Mouse (Mus musculus) hindbrain, embryonic 10.5 days (tissue): ENCODE data around the gene Ern1. TPM values are rescaled to one million over a fixed set of nuclear protein-coding genes. Genes with fewer than 3 reads are reported as not detected.

ENCODE experiments used
- DNase-seq: peaks from one replicate; pipeline ENCODE4 v3.0.0-alpha.2; 2017; ENCODE audit warnings: low spot score
- H3K27ac ChIP-seq: fragments of 300-500 bp; sonication (generic); 2 replicates; pipeline ENCODE4 v1.5.1; 2016; ENCODE audit warnings: mild to moderate bottlenecking, moderate library complexity
- H3K27me3 ChIP-seq: fragments of 300-500 bp; sonication (generic); 2 replicates; pipeline ENCODE4 v1.6.1; 2016; ENCODE audit warnings: mild to moderate bottlenecking; ENCODE audit not compliant: poor library complexity, insufficient read depth, severe bottlenecking
- H3K36me3 ChIP-seq: fragments of 300-500 bp; sonication (generic); 2 replicates; pipeline ENCODE4 v1.6.1; 2016; ENCODE audit warnings: mild to moderate bottlenecking, moderate library complexity
- H3K4me1 ChIP-seq: fragments of 300-500 bp; sonication (generic); replicated peaks from 2 replicates; pipeline ENCODE4 v1.6.1; 2016; ENCODE audit warnings: mild to moderate bottlenecking
- H3K4me3 ChIP-seq: fragments of 300-500 bp; sonication (generic); 2 replicates; pipeline ENCODE4 v1.5.1; 2016; ENCODE audit warnings: mild to moderate bottlenecking, moderate library complexity
- H3K9me3 ChIP-seq: fragments of 300-500 bp; sonication (generic); 2 replicates; pipeline ENCODE4 v1.6.1; 2016; ENCODE audit warnings: mild to moderate bottlenecking, moderate library complexity
- WGBS: fragments of 180-500 bp; shearing (Covaris S2); methylation state at CpG from one replicate; pipeline ENCODE4 v1.1.7; 2016; 5-methylcytosine and 5-hydroxymethylcytosine counted together
- polyA plus RNA-seq: library from polyadenylated mRNA; unstranded; fragments of >200 nt; fragmentation: Nextera tagmentation; extraction: Ambion mirVana; gene quantifications from 2 replicates; pipeline ENCODE4 v1.2.1, GENCODE M21; 2016

Gene Ern1
- polyA plus RNA-seq, 1 experiment from 2014 or later: 7.1 TPM

GRCm38 (mm10) chr11:106355382-106356128 is 132.1 kb downstream of the Ern1 start:
- WGBS: 74% methylated on average over 19 of the region's 19 CpGs
- no peaks in the 10 kb centered on the region for H3K36me3 ChIP-seq
- H3K4me3 ChIP-seq: no peak overlapping the region
- no peak overlapping the region for H3K27ac ChIP-seq
- H3K27me3 ChIP-seq: no peaks in the 10 kb centered on the region
- H3K4me1 ChIP-seq: peaks cover 23% of the 10 kb centered on the region
- no peaks in the 10 kb centered on the region for H3K9me3 ChIP-seq
- no peak for DNase-seq

DNA sequence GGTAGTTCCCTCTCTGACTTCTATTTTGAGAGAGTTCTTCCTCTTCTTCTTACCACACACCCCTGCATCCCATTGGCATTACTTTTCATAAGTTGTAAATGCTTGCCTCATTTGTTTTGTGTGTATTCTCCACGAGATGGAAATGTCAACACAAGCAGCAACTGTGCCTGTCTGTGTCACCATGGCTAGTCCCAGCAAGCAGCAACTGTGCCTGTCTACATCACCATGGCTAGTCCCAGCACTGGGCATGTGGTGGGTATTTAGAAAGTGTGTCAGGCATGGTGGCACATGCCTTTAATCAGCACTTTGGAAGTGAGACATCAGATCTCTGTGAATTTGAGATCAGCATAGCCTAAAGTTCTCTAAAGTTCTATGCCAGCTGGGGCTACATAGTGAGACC is 133.5 kb downstream of the Ern1 start:
- WGBS: 59% methylated on average over 1 of the region's 1 CpGs
- Histone ChIP-seq H3K4me3 (no peak overlapping the region), H3K9me3 (no peaks in the 10 kb centered on the region), H3K27me3 (no peaks in the 10 kb centered on the region), H3K27ac (no peak overlapping the region), H3K4me1 (peaks cover 23% of the 10 kb centered on the region), H3K36me3 (no peaks in the 10 kb centered on the region)
- no peak for DNase-seq

- 88% methylated on average over 12 of the region's 12 CpGs for WGBS
- no peak within 1 kb of the TSS for H3K27ac ChIP-seq
- H3K9me3 ChIP-seq: no peaks in the 10 kb centered on the region
- H3K36me3 ChIP-seq: no peaks in the 10 kb centered on the region
- no peak within 1 kb of the TSS for H3K4me3 ChIP-seq
- H3K4me1 ChIP-seq: peaks cover 23% of the 10 kb centered on the region
- no peaks in the 10 kb centered on the region for H3K27me3 ChIP-seq
- no peak for DNase-seq
These were observed 134.5 kb downstream of the Ern1 start, which contains the start of gene Scn4a for GRCm38 (mm10) chr11:106353188-106353587. TSS of gene Scn4a (minus strand) at chr11:106353288.

DNA sequence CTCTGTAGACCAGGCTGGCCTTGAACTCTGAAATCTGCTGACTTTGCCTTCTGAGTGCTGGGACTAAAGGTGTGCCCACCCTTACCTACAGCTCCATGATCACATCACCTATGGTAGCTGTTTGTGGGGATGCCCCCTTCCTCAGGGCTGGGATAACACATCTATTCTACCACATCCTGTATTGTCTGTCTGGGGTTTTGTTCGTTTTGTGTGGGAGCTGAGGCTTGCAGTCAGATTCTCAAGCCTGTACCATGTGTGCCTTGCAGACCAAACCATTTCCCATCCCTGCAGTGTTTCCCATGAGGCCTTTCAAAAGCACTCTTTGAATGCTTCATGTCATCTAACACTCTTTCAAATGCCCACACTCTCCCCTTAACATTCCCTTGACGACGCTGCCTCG is 135.7 kb downstream of the Ern1 start:
- Histone ChIP-seq H3K36me3 (no peaks in the 10 kb centered on the region), H3K27ac (no peak overlapping the region), H3K27me3 (no peaks in the 10 kb centered on the region), H3K9me3 (no peaks in the 10 kb centered on the region), H3K4me3 (no peak overlapping the region), H3K4me1 (peaks cover 23% of the 10 kb centered on the region)
- 74% methylated on average over 4 of the region's 4 CpGs for WGBS
- DNase-seq: no peak

DNA sequence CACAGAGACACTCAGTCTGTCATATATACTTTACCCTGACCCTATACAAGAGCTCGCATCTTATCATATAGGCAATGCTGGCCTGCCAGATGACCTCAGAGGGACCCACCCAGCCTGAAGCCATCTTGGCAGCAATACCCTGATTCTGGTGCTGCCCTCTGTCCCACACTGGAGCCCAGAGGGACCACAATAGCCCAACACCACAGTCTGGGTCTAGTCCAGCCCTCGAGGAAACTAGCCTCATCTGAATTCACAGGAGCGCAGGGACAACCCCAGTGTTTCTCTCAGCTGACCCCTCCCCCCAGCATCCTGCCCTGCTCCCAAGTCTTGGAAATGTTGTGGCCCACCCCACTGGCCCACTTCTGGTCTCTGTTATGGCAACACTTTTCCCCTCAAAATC is 136.4 kb downstream of the Ern1 start:
- WGBS: 55% methylated on average over 3 of the region's 3 CpGs

GRCm38 (mm10) chr11:106350853-106351252 is 136.8 kb downstream of the Ern1 start:
- H3K27ac ChIP-seq: no peak overlapping the region
- H3K4me3 ChIP-seq: no peak overlapping the region
- 71% methylated on average over 5 of the region's 5 CpGs for WGBS

More for the DNA sequence above, 136.4 kb downstream of the Ern1 start:
- H3K27ac ChIP-seq: no peak overlapping the region
- H3K4me3 ChIP-seq: no peak overlapping the region
- no peaks in the 10 kb centered on the region for H3K27me3 ChIP-seq
- no peak for DNase-seq
- peaks cover 23% of the 10 kb centered on the region for H3K4me1 ChIP-seq
- no peaks in the 10 kb centered on the region for H3K9me3 ChIP-seq
- H3K36me3 ChIP-seq: no peaks in the 10 kb centered on the region

GRCm38 (mm10) chr11:106349772-106350171 is 137.9 kb downstream of the Ern1 start:
- 89% methylated on average over 6 of the region's 6 CpGs for WGBS

More at GRCm38 (mm10) chr11:106350853-106351252, 136.8 kb downstream of the Ern1 start:
- peaks cover 22% of the 10 kb centered on the region for H3K4me1 ChIP-seq
- H3K9me3 ChIP-seq: no peaks in the 10 kb centered on the region
- DNase-seq: peak; percentile 17
- H3K27me3 ChIP-seq: no peaks in the 10 kb centered on the region
- no peaks in the 10 kb centered on the region for H3K36me3 ChIP-seq

DNA sequence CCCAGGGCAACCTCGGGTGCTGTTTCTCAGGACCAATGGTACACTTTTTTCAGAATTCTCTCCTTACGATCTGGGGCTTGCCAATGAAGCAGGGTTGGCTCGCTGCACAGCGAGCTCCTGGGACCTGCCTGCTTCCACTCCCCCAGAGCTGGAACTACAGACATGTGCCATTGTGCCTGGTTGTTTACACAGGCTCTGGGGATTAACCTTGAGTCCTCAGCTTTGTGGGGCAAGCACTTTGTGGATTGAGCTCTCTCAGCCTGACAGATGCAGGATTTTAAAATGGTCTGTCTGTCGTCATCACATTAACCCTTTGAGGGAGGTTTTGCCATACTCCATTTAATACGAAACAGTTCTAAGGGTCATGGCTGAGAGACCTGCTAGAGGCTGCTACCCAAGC is 142.7 kb downstream of the Ern1 start:
- Histone ChIP-seq H3K27me3 (no peaks in the 10 kb centered on the region), H3K27ac (no peak overlapping the region), H3K4me3 (no peak overlapping the region), H3K4me1 (peaks cover 8% of the 10 kb centered on the region; the same call in 1 of the 2 replicates), H3K9me3 (no peaks in the 10 kb centered on the region), H3K36me3 (no peaks in the 10 kb centered on the region)
- 70% methylated on average over 6 of the region's 6 CpGs for WGBS
- DNase-seq: no peak

More at GRCm38 (mm10) chr11:106349772-106350171, 137.9 kb downstream of the Ern1 start:
- no peak overlapping the region for H3K27ac ChIP-seq
- no peaks in the 10 kb centered on the region for H3K36me3 ChIP-seq
- H3K9me3 ChIP-seq: no peaks in the 10 kb centered on the region
- H3K4me1 ChIP-seq: peaks cover 21% of the 10 kb centered on the region
- no peak overlapping the region for H3K4me3 ChIP-seq
- H3K27me3 ChIP-seq: no peaks in the 10 kb centered on the region
- no peak for DNase-seq

Other genes with a start within 250 kb of the Ern1 start
- gene Ftsj3, start 231.8 kb downstream of the Ern1 start, polyA plus RNA-seq: 52.6 and 78.7 TPM in 2 replicates
- 371 and 420 TPM in 2 replicates for gene Psmc5, start 231.7 kb downstream of the Ern1 start, polyA plus RNA-seq
- 24.9 and 27.3 TPM in 2 replicates for gene Smarcd2, start 214.9 kb downstream of the Ern1 start, polyA plus RNA-seq
- 0.12 and 0.25 TPM in 2 replicates for gene Tcam1, start 211.2 kb downstream of the Ern1 start, polyA plus RNA-seq
- gene Gh, start 186.0 kb downstream of the Ern1 start, polyA plus RNA-seq: not detected in 2 replicates
- 0.90 and 2.0 TPM in 2 replicates for gene Cd79b, start 173.1 kb downstream of the Ern1 start, polyA plus RNA-seq
- gene Scn4a, start 134.6 kb downstream of the Ern1 start, polyA plus RNA-seq: 0.05 TPM in 2 replicates
- not detected in 2 replicates for gene Prr29, start 122.4 kb downstream of the Ern1 start, polyA plus RNA-seq
- gene Icam2, start 99.8 kb downstream of the Ern1 start, polyA plus RNA-seq: 16.9 and 17.2 TPM in 2 replicates
- 6.9 and 7.9 TPM in 2 replicates for gene Tex2, start 125.6 kb upstream of the Ern1 start, polyA plus RNA-seq